Mouse (Mus musculus) T-helper 17 cell (primary cell): ENCODE measurements at regions not wholly inside any gene's neighbourhood (a gene's known extent, or its start where the extent isn't known, plus 50 kb on each side); places are given as distances from the start of the nearest gene placed in this dataset.

Source experiments
- in situ Hi-C, 2 experiments: fragments of 300-600 bp; cut with MboI, MseI; formaldehyde crosslinking; loops; 1 replicate in 1 of 2; 2 replicates in 1 of 2; pipeline ENCODE4 v1.15.1; 2025; ENCODE audit warnings: high pct_unique_total_duplicates in 2 of 2

- in situ Hi-C loops: no loop called here
These were observed 560.9 kb upstream of the Gm26657 start for GRCm38 (mm10) chr4:56178844-56179481.

GRCm38 (mm10) chr4:56161257-56161594 lies 578.6 kb upstream of the Gm26657 start:
- in situ Hi-C loops: no loop called here

GRCm38 (mm10) chr4:56160551-56161256 lies 579.2 kb upstream of the Gm26657 start:
- in situ Hi-C loops: no loop called here

- in situ Hi-C loops: no loop called here
These were observed 582.3 kb upstream of the Gm26657 start for GRCm38 (mm10) chr4:56157521-56158065.

- in situ Hi-C loops: no loop called here
These were observed 589.2 kb upstream of the Gm26657 start for GRCm38 (mm10) chr4:56150716-56151115.

GRCm38 (mm10) chr4:56143827-56144226 lies 596.0 kb upstream of the Gm26657 start:
- in situ Hi-C loops: loop anchor here in 1 of 2 experiments (10.0 kb wide), 1 partner anchor 1839 kb away; no protein-coding TSS in a partner anchor

GRCm38 (mm10) chr4:56136837-56137236 lies 603.0 kb upstream of the Gm26657 start:
- in situ Hi-C loops: no loop called here

GRCm38 (mm10) chr4:56134350-56134749 lies 602.1 kb upstream of the Klf4 start:
- in situ Hi-C loops: no loop called here

GRCm38 (mm10) chr4:56127730-56128482 lies 595.6 kb upstream of the Klf4 start:
- in situ Hi-C loops: no loop called here

- in situ Hi-C loops: no loop called here
These were observed 592.2 kb upstream of the Klf4 start for GRCm38 (mm10) chr4:56124515-56124914.

GRCm38 (mm10) chr4:56122198-56122597 lies 589.9 kb upstream of the Klf4 start:
- in situ Hi-C loops: no loop called here

- in situ Hi-C loops: no loop called here
These were observed 589.4 kb upstream of the Klf4 start for GRCm38 (mm10) chr4:56121664-56122063.

- in situ Hi-C loops: no loop called here
These were observed 588.1 kb upstream of the Klf4 start for GRCm38 (mm10) chr4:56120357-56120756.

- in situ Hi-C loops: loop anchor here in 1 of 2 experiments (10.0 kb wide), 1 partner anchor 981 kb away; no protein-coding TSS in a partner anchor
These were observed 581.5 kb upstream of the Klf4 start for GRCm38 (mm10) chr4:56113701-56114196.

GRCm38 (mm10) chr4:56112931-56113700 lies 580.9 kb upstream of the Klf4 start:
- in situ Hi-C loops: loop anchor here in 1 of 2 experiments (10.0 kb wide), 1 partner anchor 982 kb away; no protein-coding TSS in a partner anchor

- in situ Hi-C loops: no loop called here
These were observed 574.7 kb upstream of the Klf4 start for GRCm38 (mm10) chr4:56106962-56107361.

- in situ Hi-C loops: loop anchor here in 1 of 2 experiments (5.0 kb wide), 1 partner anchor 215 kb away; no protein-coding TSS in a partner anchor
These were observed 570.0 kb upstream of the Klf4 start for GRCm38 (mm10) chr4:56102314-56102713.

- in situ Hi-C loops: no loop called here
These were observed 558.5 kb upstream of the Klf4 start for GRCm38 (mm10) chr4:56090796-56091195.

- in situ Hi-C loops: no loop called here
These were observed 556.4 kb upstream of the Klf4 start for GRCm38 (mm10) chr4:56088701-56089100.

- in situ Hi-C loops: no loop called here
These were observed 554.0 kb upstream of the Klf4 start for GRCm38 (mm10) chr4:56086306-56086705.

GRCm38 (mm10) chr4:56084205-56084604 lies 551.9 kb upstream of the Klf4 start:
- in situ Hi-C loops: no loop called here
